Mouse (Mus musculus) megakaryocyte, embryonic 14.5 days (primary cell): Measurements from ENCODE around the gene Astn1.

Experiments
- FLI1 ChIP-seq: IDR thresholded peaks from 2 replicates; pipeline ENCODE4 v1.6.1; 2012; ENCODE audit warnings: low read length, inconsistent platforms, mixed read lengths
- GATA1 ChIP-seq: IDR thresholded peaks from 3 replicates; pipeline ENCODE4 v1.6.1; 2012; ENCODE audit warnings: mixed read lengths, low read length, inconsistent platforms, borderline replicate concordance

DNA sequence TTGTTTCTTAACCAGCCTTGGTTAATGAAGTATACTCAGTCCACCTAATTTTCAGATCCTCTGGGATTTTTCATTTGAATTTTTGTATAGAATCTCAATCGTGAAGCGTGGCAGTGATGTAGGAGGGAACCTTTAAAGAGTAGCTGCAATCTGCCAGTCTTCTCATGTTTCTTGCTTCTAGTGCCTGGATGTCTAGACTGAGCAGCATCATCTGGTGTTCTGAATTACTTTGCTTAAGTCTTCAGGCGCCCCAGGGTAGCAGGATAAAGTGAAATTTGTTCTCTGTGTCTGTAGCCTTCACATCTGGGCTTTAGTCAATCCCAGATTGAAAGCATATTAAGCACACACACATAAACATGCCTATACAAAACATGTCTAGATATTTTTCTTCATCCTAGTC lies 21.1 kb downstream of the Astn1 start:
- TF ChIP-seq GATA1 (no peak), FLI1 (no peak)
